In the genomic region with DNA sequence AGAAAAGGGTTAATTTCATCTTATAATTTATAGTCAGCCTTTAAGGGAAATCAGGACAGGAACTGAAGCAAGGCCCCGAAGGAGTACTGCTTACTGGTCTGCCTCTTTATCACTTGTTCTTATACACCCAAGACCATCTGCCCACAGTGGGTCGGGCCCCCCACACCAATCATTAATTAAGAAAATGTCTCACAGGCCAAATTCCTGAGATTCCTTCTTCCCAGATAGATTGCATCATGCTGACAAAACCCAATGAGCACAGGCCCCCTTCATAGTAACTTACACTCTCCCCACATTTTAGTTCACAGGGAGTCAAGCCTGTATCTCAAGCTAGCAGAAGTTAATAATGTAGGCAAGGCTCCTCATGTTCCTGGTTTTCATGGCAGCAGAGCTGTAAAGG, we compare ENCODE assay signal across 32 mouse cellular contexts. TPM values are rescaled to one million over a fixed set of nuclear protein-coding genes. Genes with fewer than 3 reads are reported as not detected.
DNase-seq lines count a peak whose midpoint lies in the region; ATAC-seq and TF ChIP-seq lines count a peak whose summit lies in the region.
"Had no signal": no experiment of that assay in that cellular context is flagged by ENCODE, and none has a peak within 500 bp of the region (broad histone marks: within the 10 kb centered on the region; RNA-seq: fewer than 3 reads in every experiment).

No protein-coding gene starts in this region.

- H3K4me1 ChIP-seq in hindbrain, embryonic 10.5 days (replicated peaks) = peaks cover 5% of the 10 kb centered on the region; the same call in 1 of the 2 replicates
- no peaks in the 10 kb centered on the region for H3K4me1 ChIP-seq in hindbrain, postnatal 0 days (ENCODE audit: insufficient read depth, low read length)
- no peaks in the 10 kb centered on the region for H3K4me1 ChIP-seq in kidney, embryonic 16.5 days (ENCODE audit: insufficient read depth, low read length)
- no peaks in the 10 kb centered on the region for H3K4me1 ChIP-seq in forebrain, embryonic 13.5 days
- H3K4me1 ChIP-seq: embryonic facial prominence, embryonic 15.5 days; forebrain, embryonic 12.5 days; intestine, embryonic 15.5 days; neural tube, embryonic 12.5 days; stomach, embryonic 15.5 days had no signal

- no peak for TF ChIP-seq CTCF in hindbrain, postnatal 0 days (IDR thresholded peaks at IDR 0.05; ENCODE audit: low read depth)

- no peak overlapping the region for H3K9ac ChIP-seq in hindbrain, postnatal 0 days (replicated peaks; ENCODE audit: low read length)
- no peak overlapping the region for H3K9ac ChIP-seq in kidney, embryonic 16.5 days (replicated peaks; ENCODE audit: low read length)
- H3K9ac ChIP-seq in forebrain, embryonic 13.5 days = no peak overlapping the region
- H3K9ac ChIP-seq: embryonic facial prominence, embryonic 15.5 days; forebrain, embryonic 12.5 days; intestine, embryonic 15.5 days; limb, embryonic 12.5 days; liver, embryonic 13.5 days; neural tube, embryonic 12.5 days; stomach, embryonic 15.5 days had no signal

- 0 out of 2 replicates have a peak overlapping the region, but pooled peaks have one; percentile 9 for H3K27ac ChIP-seq in hindbrain, embryonic 10.5 days
- H3K27ac ChIP-seq in hindbrain, postnatal 0 days = no peak overlapping the region
- no peak overlapping the region for H3K27ac ChIP-seq in kidney, embryonic 16.5 days (ENCODE audit: low read length)
- H3K27ac ChIP-seq in forebrain, embryonic 13.5 days = no peak overlapping the region
- H3K27ac ChIP-seq: embryonic facial prominence, embryonic 15.5 days; forebrain, embryonic 12.5 days; intestine, embryonic 15.5 days; left cerebral cortex, adult 2 months; limb, embryonic 12.5 days; liver, embryonic 13.5 days; neural tube, embryonic 12.5 days; stomach, embryonic 15.5 days had no signal

- DNase-seq in hindbrain, embryonic 10.5 days (ENCODE audit: low spot score) = no peak
- DNase-seq in hindbrain, postnatal 0 days (ENCODE audit: low spot score) = no peak
- peak; percentile 72 for DNase-seq in kidney, adult 9 months
- DNase-seq in NIH3T3 (ENCODE audit: low read depth) = peak; percentile 18
- peak; percentile 30 for DNase-seq in kidney, postnatal 14 days
- no peak for DNase-seq in layer of hippocampus, adult 8-10 months (ENCODE audit: low spot score in 2 of 2)
- DNase-seq: adrenal gland, adult 2 months; cerebellum, adult 8-10 months; cerebellum, postnatal 25 days; gastrocnemius, postnatal 14 days; heart, postnatal 14 days; liver, embryonic 13.5 days; lung, adult 2 months; lung, postnatal 14 days; right cerebral cortex, postnatal 14 days had no signal

- H3K9me3 ChIP-seq in hindbrain, embryonic 10.5 days = peaks cover 11% of the 10 kb centered on the region; the same call in 1 of the 2 replicates
- H3K9me3 ChIP-seq in hindbrain, postnatal 0 days (ENCODE audit: low read length) = no peaks in the 10 kb centered on the region
- peaks cover 5% of the 10 kb centered on the region; the same call in 1 of the 2 replicates for H3K9me3 ChIP-seq in kidney, embryonic 16.5 days (ENCODE audit: low read length)
- no peaks in the 10 kb centered on the region for H3K9me3 ChIP-seq in forebrain, embryonic 13.5 days (replicated peaks)
- H3K9me3 ChIP-seq: embryonic facial prominence, embryonic 15.5 days; forebrain, embryonic 12.5 days; intestine, embryonic 15.5 days; liver, embryonic 13.5 days; neural tube, embryonic 12.5 days; stomach, embryonic 15.5 days had no signal

- H3K27me3 ChIP-seq in hindbrain, embryonic 10.5 days (ENCODE audit: insufficient read depth, poor library complexity, severe bottlenecking) = no peaks in the 10 kb centered on the region
- no peaks in the 10 kb centered on the region for H3K27me3 ChIP-seq in hindbrain, postnatal 0 days (ENCODE audit: insufficient read depth, low read length)
- H3K27me3 ChIP-seq in kidney, embryonic 16.5 days (ENCODE audit: insufficient read depth, low read length) = no peaks in the 10 kb centered on the region
- H3K27me3 ChIP-seq in forebrain, embryonic 13.5 days = no peaks in the 10 kb centered on the region
- H3K27me3 ChIP-seq: CH12.LX; embryonic facial prominence, embryonic 15.5 days; forebrain, embryonic 12.5 days; intestine, embryonic 15.5 days; limb, embryonic 12.5 days; liver, embryonic 13.5 days; neural tube, embryonic 12.5 days; stomach, embryonic 15.5 days had no signal

- no peak for ATAC-seq in hindbrain, postnatal 0 days
- no peak; the same call in 1 of the 2 replicates for ATAC-seq in kidney, embryonic 16.5 days (ENCODE audit: low FRiP score, low TSS enrichment)
- ATAC-seq in forebrain, embryonic 13.5 days = no peak
- ATAC-seq: activated CD4-positive, CD25-positive, alpha-beta regulatory T cell, adult 4 months; hindbrain, embryonic 16.5 days; intestine, embryonic 15.5 days; midbrain, embryonic 16.5 days had no signal

- WGBS in hindbrain, embryonic 10.5 days = 52% methylated on average over 2 of the region's 2 CpGs
- 53% methylated on average over 2 of the region's 2 CpGs for WGBS in hindbrain, postnatal 0 days
- 14% methylated on average over 2 of the region's 2 CpGs for WGBS in kidney, embryonic 16.5 days
- 66% methylated on average over 2 of the region's 2 CpGs for WGBS in forebrain, embryonic 13.5 days

- no peaks in the 10 kb centered on the region for H3K36me3 ChIP-seq in hindbrain, embryonic 10.5 days
- no peaks in the 10 kb centered on the region for H3K36me3 ChIP-seq in hindbrain, postnatal 0 days (ENCODE audit: insufficient read depth, low read length)
- H3K36me3 ChIP-seq in kidney, embryonic 16.5 days (ENCODE audit: insufficient read depth, low read length) = no peaks in the 10 kb centered on the region
- no peaks in the 10 kb centered on the region for H3K36me3 ChIP-seq in forebrain, embryonic 13.5 days (ENCODE audit: poor library complexity, severe bottlenecking)
- H3K36me3 ChIP-seq: embryonic facial prominence, embryonic 10.5 days; embryonic facial prominence, embryonic 15.5 days; forebrain, embryonic 12.5 days; G1E; intestine, embryonic 15.5 days; limb, embryonic 12.5 days; liver, embryonic 13.5 days; neural tube, embryonic 12.5 days; stomach, embryonic 15.5 days had no signal

- no peak overlapping the region for H3K4me2 ChIP-seq in hindbrain, postnatal 0 days (ENCODE audit: low read depth, low read length)
- H3K4me2 ChIP-seq in kidney, embryonic 16.5 days (replicated peaks; ENCODE audit: low read depth, low read length) = no peak overlapping the region
- H3K4me2 ChIP-seq in forebrain, embryonic 13.5 days = no peak overlapping the region
- H3K4me2 ChIP-seq: embryonic facial prominence, embryonic 15.5 days; forebrain, embryonic 12.5 days; intestine, embryonic 15.5 days; limb, embryonic 12.5 days; liver, embryonic 13.5 days; midbrain, embryonic 11.5 days; neural tube, embryonic 12.5 days; stomach, embryonic 15.5 days had no signal

- no peak overlapping the region for H3K4me3 ChIP-seq in hindbrain, embryonic 10.5 days
- H3K4me3 ChIP-seq in hindbrain, postnatal 0 days (ENCODE audit: low read length) = no peak overlapping the region
- H3K4me3 ChIP-seq in kidney, embryonic 16.5 days (ENCODE audit: low read length) = no peak overlapping the region
- no peak overlapping the region for H3K4me3 ChIP-seq in forebrain, embryonic 13.5 days
- H3K4me3 ChIP-seq: embryonic facial prominence, embryonic 10.5 days; embryonic facial prominence, embryonic 15.5 days; forebrain, embryonic 12.5 days; intestine, embryonic 15.5 days; left cerebral cortex, adult 2 months; limb, embryonic 12.5 days; liver, embryonic 13.5 days; neural tube, embryonic 12.5 days; stomach, embryonic 15.5 days had no signal

RNA-seq across cellular contexts. Expression of gene Enpp3, which starts 0.6 kb away (rescaled TPM):
- 3.9 and 7.5 TPM in 2 replicates for polyA plus RNA-seq in hindbrain, embryonic 10.5 days (2016; fragmentation: Nextera tagmentation; extraction: Ambion mirVana)
- total RNA-seq in hindbrain, postnatal 0 days (2014; rRNA removed) = 0.68 and 4.0 TPM in 2 replicates
- polyA plus RNA-seq in hindbrain, postnatal 0 days (2015; fragmentation: Nextera tagmentation; extraction: Ambion mirVana) = 1.5 and 1.7 TPM in 2 replicates
- 4.4 and 6.7 TPM in 2 replicates for polyA plus RNA-seq in kidney, embryonic 16.5 days (2015; fragmentation: Nextera tagmentation; extraction: Ambion mirVana)
- total RNA-seq in layer of hippocampus, adult 8-10 months (2022) = under 1 TPM; 0.51 to 0.89 (median 0.78) TPM
- 2.8 TPM in 2 replicates for polyA plus RNA-seq in forebrain, embryonic 13.5 days (2015; fragmentation: Nextera tagmentation; extraction: Ambion mirVana)
- total RNA-seq: granulocyte monocyte progenitor cell, adult 5-6 weeks had no signal
- polyA plus RNA-seq: G1E had no signal

RNA-seq across cellular contexts. Expression of gene Med23, which starts 27.8 kb away (rescaled TPM):
- polyA plus RNA-seq in hindbrain, embryonic 10.5 days (2016; fragmentation: Nextera tagmentation; extraction: Ambion mirVana) = 23.4 and 26.7 TPM in 2 replicates
- 41.5 and 58.2 TPM in 2 replicates for total RNA-seq in hindbrain, postnatal 0 days (2014; rRNA removed)
- polyA plus RNA-seq in hindbrain, postnatal 0 days (2015; fragmentation: Nextera tagmentation; extraction: Ambion mirVana) = 15.2 and 17.1 TPM in 2 replicates
- polyA plus RNA-seq in kidney, embryonic 16.5 days (2015; fragmentation: Nextera tagmentation; extraction: Ambion mirVana) = 24.0 and 26.6 TPM in 2 replicates
- total RNA-seq in layer of hippocampus, adult 8-10 months (2022) = 10 to 100 TPM; 35.6 to 43.2 (median 38.1) TPM
- 27.9 and 28.8 TPM in 2 replicates for polyA plus RNA-seq in forebrain, embryonic 13.5 days (2015; fragmentation: Nextera tagmentation; extraction: Ambion mirVana)

Comparison
In these comparisons a context has a peak if more than half of its experiments do, and no peak if none do; other contexts are left out.
1. DNase-seq: peak in kidney, adult 9 months (single experiment), NIH3T3 (single experiment) and kidney, postnatal 14 days (single experiment); none in hindbrain, embryonic 10.5 days (single experiment), hindbrain, postnatal 0 days (single experiment) and layer of hippocampus, adult 8-10 months (0 of 2).